Mouse (Mus musculus) heart, embryonic 14.5 days (tissue): Measurements from ENCODE around the gene Acap3. TPM values are rescaled to one million over a fixed set of nuclear protein-coding genes. Genes with fewer than 3 reads are reported as not detected.

Experiments used
- ATAC-seq: fragments of 200-750 bp; cut with Nextera tagmentation; 2 replicates; pipeline ENCODE4 v1.8.0; 2017; ENCODE audit warnings: low read depth, moderate TSS enrichment; ENCODE audit not compliant: insufficient number of reproducible peaks, insufficient read depth, low FRiP score
- H3K27ac ChIP-seq, 2 experiments: fragments of 200-500 bp in 1 of 2; fragments of 300-500 bp in 1 of 2; sonication (generic) in 1 of 2; replicated peaks in 1 of 2; 2 replicates each; pipeline ENCODE4 v1.5.1; 2012 to 2014; ENCODE audit warnings: low read depth in 2 of 2, low read length in 2 of 2, control low read depth in 1 of 2, mild to moderate bottlenecking in 1 of 2, mixed read lengths in 1 of 2; ENCODE audit not compliant: control insufficient read depth in 1 of 2, insufficient read depth in 1 of 2
- H3K27me3 ChIP-seq: fragments of 300-500 bp; sonication (generic); 2 replicates; pipeline ENCODE4 v1.6.1; 2014; ENCODE audit warnings: mild to moderate bottlenecking, low read length, control low read depth; ENCODE audit not compliant: control insufficient read depth, insufficient read depth
- H3K36me3 ChIP-seq: fragments of 300-500 bp; sonication (generic); 2 replicates; pipeline ENCODE4 v1.6.1; 2014; ENCODE audit warnings: mild to moderate bottlenecking, control low read depth, low read length, mixed read lengths; ENCODE audit not compliant: control insufficient read depth, insufficient read depth
- H3K4me1 ChIP-seq, 2 experiments: fragments of 200-500 bp in 1 of 2; fragments of 300-500 bp in 1 of 2; sonication (generic) in 1 of 2; 2 replicates each; pipeline ENCODE4 v1.6.1; 2012 to 2014; ENCODE audit warnings: low read length in 2 of 2, control low read depth in 1 of 2, mixed read lengths in 1 of 2; ENCODE audit not compliant: control insufficient read depth in 2 of 2, insufficient read depth in 2 of 2
- H3K4me2 ChIP-seq: fragments of 300-500 bp; sonication (generic); 2 replicates; pipeline ENCODE4 v1.6.1; 2014; ENCODE audit warnings: mild to moderate bottlenecking, low read length
- H3K4me3 ChIP-seq, 2 experiments: fragments of 200-500 bp in 1 of 2; fragments of 300-500 bp in 1 of 2; sonication (generic) in 1 of 2; 2 replicates each; pipeline ENCODE4 v1.5.1; 2012 to 2014; ENCODE audit warnings: low read length in 2 of 2, mild to moderate bottlenecking in 2 of 2, control low read depth in 1 of 2, low read depth in 1 of 2, moderate library complexity in 1 of 2; ENCODE audit not compliant: control insufficient read depth in 1 of 2, insufficient read depth in 1 of 2
- H3K9ac ChIP-seq: fragments of 300-500 bp; sonication (generic); 2 replicates; pipeline ENCODE4 v1.6.1; 2014; ENCODE audit warnings: mild to moderate bottlenecking, low read length
- H3K9me3 ChIP-seq: fragments of 300-500 bp; sonication (generic); 2 replicates; pipeline ENCODE4 v1.6.1; 2016; ENCODE audit warnings: low read length, control low read depth; ENCODE audit not compliant: control insufficient read depth
- WGBS: fragments of 180-500 bp; shearing (Covaris S2); extraction: QIAGEN DNeasy Blood & Tissue Kit; methylation state at CpG from one replicate; pipeline ENCODE4 v1.1.7; 2014; 5-methylcytosine and 5-hydroxymethylcytosine counted together
- polyA plus RNA-seq: library from polyadenylated mRNA; unstranded; fragments of >200 nt; fragmentation: Nextera tagmentation; extraction: Ambion mirVana; gene quantifications from 2 replicates; pipeline ENCODE4 v1.2.1, GENCODE M21; 2014

Gene Acap3
- 9.0 and 9.4 TPM in 2 replicates for polyA plus RNA-seq

GRCm38 (mm10) chr4:155891551-155892001 lies at the start of gene Acap3, which contains the start of gene Pusl1:
Acap3 (plus strand) TSS chr4:155891822.
Pusl1 (minus strand) TSS chr4:155891781.
- Histone ChIP-seq H3K4me2 (peak within 1 kb of the TSS; percentile 99), H3K9me3 (no peaks in the 10 kb centered on the region), H3K9ac (peak within 1 kb of the TSS; percentile 90), H3K4me1 (peaks cover 20 to 40% of the 10 kb centered on the region in 2 experiments), H3K27ac (peak within 1 kb of the TSS; percentile 94 to 99), H3K4me3 (peak within 1 kb of the TSS; percentile 72 to 91), H3K27me3 (no peaks in the 10 kb centered on the region), H3K36me3 (peaks cover 38% of the 10 kb centered on the region)
- WGBS: under 1% methylated on average over 52 of the region's 52 CpGs
- peak; percentile 86 for ATAC-seq

DNA sequence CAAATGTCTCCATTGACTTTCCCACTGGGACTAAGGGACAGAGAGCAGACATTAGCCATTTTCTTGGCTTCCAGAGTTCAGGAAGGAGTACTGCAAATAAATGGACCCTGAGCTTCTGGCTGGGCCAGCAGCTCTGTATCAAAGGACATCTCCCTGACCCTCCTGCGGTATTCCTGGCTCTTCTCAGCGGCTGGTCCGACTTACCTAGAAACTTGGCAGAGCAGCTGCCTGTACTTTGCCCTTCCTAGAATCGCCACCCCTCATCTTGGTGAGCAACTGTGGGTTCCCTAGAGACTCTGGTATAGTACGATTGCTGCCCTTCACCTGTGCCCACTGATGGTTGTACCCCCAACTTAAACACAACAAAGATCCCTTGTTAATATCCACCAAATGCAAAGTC lies 48.4 kb upstream of the Acap3 start:
- Histone ChIP-seq H3K4me3 (no peak overlapping the region), H3K4me1 (peaks cover 21 to 40% of the 10 kb centered on the region in 2 experiments)
- 87% methylated on average over 5 of the region's 5 CpGs for WGBS

DNA sequence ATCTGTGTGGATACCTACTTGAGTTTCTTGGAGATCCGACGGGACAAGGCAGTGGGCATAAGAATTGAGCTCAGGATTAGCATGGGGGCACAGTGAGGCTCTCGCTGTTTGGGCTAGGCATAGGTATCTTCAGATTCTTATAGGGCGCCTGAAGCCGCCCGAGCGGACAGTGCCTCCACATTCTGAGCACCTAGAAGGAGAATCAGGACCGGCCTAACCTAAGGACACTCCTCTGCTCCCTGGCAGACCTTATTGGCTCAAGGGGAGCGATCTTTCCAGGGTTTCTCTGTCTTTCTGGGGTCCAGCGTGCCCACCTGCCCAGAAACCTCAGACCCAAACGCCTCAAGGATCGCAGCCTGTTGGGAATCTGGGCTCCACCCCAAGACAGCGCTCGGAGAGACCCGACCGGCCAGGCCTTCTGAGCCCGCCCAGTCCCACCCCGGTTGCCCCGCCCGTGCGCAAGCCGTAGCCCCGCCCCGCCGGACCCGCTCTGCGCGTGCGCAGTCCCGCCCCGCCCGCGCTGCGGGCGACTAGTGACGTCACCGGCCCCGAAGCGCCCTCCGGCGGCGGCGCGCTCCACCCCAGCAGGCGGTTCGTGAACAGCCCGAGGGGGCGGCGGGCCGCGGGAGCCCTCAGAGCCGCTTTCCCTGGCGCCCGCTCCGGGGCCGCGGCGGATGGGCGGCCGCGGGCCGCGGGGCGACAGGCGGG lies 44.6 kb upstream of the Acap3 start, which contains the start of gene Dvl1:
Gene Dvl1, plus strand, starts transcription at position 532 of the 708 bp plus-strand sequence.
- Histone ChIP-seq H3K9ac (peak within 1 kb of the TSS; percentile 93), H3K4me1 (peaks cover 12 to 19% of the 10 kb centered on the region in 2 experiments), H3K9me3 (no peaks in the 10 kb centered on the region), H3K4me2 (peak within 1 kb of the TSS; percentile 96), H3K36me3 (peaks cover 18% of the 10 kb centered on the region), H3K4me3 (peak within 1 kb of the TSS; percentile 82 to 95), H3K27ac (peak within 1 kb of the TSS; percentile 6 to 76; a peak in 3 of 4 replicates), H3K27me3 (no peaks in the 10 kb centered on the region)
- 2% methylated on average over 57 of the region's 65 CpGs for WGBS
- peak; percentile 91 for ATAC-seq

More for the DNA sequence above, 48.4 kb upstream of the Acap3 start:
- ATAC-seq: no peak
- H3K4me2 ChIP-seq: no peak overlapping the region
- peaks cover 21% of the 10 kb centered on the region for H3K36me3 ChIP-seq
- peaks cover 5% of the 10 kb centered on the region for H3K27me3 ChIP-seq
- no peaks in the 10 kb centered on the region for H3K9me3 ChIP-seq
- H3K27ac ChIP-seq: no peak overlapping the region
- no peak overlapping the region for H3K9ac ChIP-seq

DNA sequence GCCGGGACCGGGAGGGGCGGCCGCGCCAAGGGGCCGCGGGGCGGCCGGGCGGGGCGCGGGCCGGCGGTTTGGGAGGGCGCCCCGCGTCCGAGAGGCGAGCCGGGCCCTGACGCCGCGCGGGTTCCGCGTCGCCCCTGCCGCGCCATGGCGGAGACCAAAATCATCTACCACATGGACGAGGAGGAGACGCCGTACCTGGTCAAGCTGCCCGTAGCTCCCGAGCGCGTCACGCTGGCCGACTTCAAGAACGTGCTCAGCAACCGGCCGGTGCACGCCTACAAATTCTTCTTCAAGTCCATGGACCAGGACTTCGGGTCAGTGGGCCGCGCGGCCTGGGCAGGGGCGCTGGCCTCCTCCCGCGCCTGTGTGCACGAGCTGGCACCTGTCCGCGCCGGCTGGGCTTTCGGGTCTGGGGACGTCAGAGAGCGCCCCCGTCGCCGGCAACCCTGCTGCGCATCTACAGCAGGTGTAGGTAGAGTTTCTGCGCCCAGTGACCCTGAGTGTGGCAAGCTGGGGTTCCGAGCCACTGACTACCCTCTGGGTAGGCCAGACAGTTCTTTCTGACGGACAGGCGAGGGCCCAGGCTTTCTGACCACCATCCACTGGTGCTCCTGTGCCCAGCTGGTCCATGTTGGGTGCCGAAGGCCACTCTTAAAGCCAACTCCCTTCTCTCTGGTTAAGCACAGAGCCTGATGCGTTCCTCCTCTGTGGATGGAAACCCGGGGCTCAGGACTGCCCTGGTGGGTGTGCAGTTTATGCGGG lies 43.9 kb upstream of the Acap3 start:
- Histone ChIP-seq H3K9ac (peak overlapping the region; percentile 93), H3K27ac (peak overlapping the region in 1 of 2 experiments; percentile 76; a peak in 2 of 4 replicates), H3K27me3 (no peaks in the 10 kb centered on the region), H3K36me3 (peaks cover 12% of the 10 kb centered on the region), H3K9me3 (no peaks in the 10 kb centered on the region), H3K4me1 (peaks cover 12 to 19% of the 10 kb centered on the region in 2 experiments), H3K4me2 (peak overlapping the region; percentile 96), H3K4me3 (peak overlapping the region; percentile 82 to 95)
- peak; percentile 33 for ATAC-seq
- WGBS: 2% methylated on average over 61 of the region's 69 CpGs

GRCm38 (mm10) chr4:155848434-155849095 lies 43.1 kb upstream of the Acap3 start:
- peak overlapping the region; percentile 82 to 95; a peak in 3 of 4 replicates for H3K4me3 ChIP-seq
- peaks cover 12 to 19% of the 10 kb centered on the region in 2 experiments for H3K4me1 ChIP-seq
- H3K4me2 ChIP-seq: peak overlapping the region; percentile 96
- no peak for ATAC-seq
- WGBS: 74% methylated on average over 7 of the region's 7 CpGs
- H3K27ac ChIP-seq: no peak overlapping the region
- no peaks in the 10 kb centered on the region for H3K9me3 ChIP-seq
- H3K36me3 ChIP-seq: peaks cover 10% of the 10 kb centered on the region
- peak overlapping the region; percentile 93 for H3K9ac ChIP-seq
- no peaks in the 10 kb centered on the region for H3K27me3 ChIP-seq

DNA sequence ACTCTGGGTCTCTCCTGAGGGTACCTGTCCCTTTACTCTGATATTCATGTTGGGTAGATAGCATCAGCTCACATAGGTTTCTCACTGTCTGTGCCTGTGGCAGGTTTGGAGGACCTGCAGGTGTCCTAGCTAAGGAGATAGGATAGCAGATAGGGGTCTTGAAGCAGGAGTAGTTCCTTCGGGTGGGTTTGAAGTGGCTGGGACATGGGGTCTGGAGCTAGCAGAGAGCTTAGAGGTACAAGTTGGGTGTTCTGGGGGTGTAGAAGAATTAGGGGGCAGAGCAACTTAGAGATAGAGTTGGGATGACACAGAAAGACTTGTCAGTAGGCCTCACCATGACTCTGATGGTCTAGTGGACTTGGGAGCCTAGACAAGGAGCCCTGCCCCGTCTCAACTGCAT lies 42.2 kb upstream of the Acap3 start:
- no peak overlapping the region for H3K27ac ChIP-seq
- no peak for ATAC-seq
- H3K9ac ChIP-seq: no peak overlapping the region
- no peak overlapping the region for H3K4me2 ChIP-seq
- no peak overlapping the region for H3K4me3 ChIP-seq
- H3K36me3 ChIP-seq: peaks cover 13% of the 10 kb centered on the region
- no peaks in the 10 kb centered on the region for H3K27me3 ChIP-seq
- no peaks in the 10 kb centered on the region for H3K9me3 ChIP-seq
- H3K4me1 ChIP-seq: peaks cover 12 to 19% of the 10 kb centered on the region in 2 experiments
- 85% methylated on average over 2 of the region's 2 CpGs for WGBS

- H3K4me3 ChIP-seq: no peak overlapping the region
- H3K9ac ChIP-seq: no peak overlapping the region
- 88% methylated on average over 3 of the region's 3 CpGs for WGBS
- no peak overlapping the region for H3K4me2 ChIP-seq
- peaks cover 12 to 19% of the 10 kb centered on the region in 2 experiments for H3K4me1 ChIP-seq
- H3K36me3 ChIP-seq: peaks cover 18% of the 10 kb centered on the region
- H3K27ac ChIP-seq: no peak overlapping the region
- H3K9me3 ChIP-seq: no peaks in the 10 kb centered on the region
- no peaks in the 10 kb centered on the region for H3K27me3 ChIP-seq
- ATAC-seq: no peak
Observed at GRCm38 (mm10) chr4:155849792-155850451, 41.7 kb upstream of the Acap3 start.
